Mouse (Mus musculus): ENCODE measurements around the gene Sh2d2a.

GRCm38 (mm10) chr3:87847680-87848079 is 1.1 kb downstream of the Sh2d2a start:
- TF ChIP-seq POLR2A (IDR thresholded peaks at IDR 0.05; ENCODE audit: borderline replicate concordance, extremely low read depth, low read depth, low read length) = peak; percentile 16; the same call in 1 of the 2 replicates
- no peak for TF ChIP-seq CTCF (IDR thresholded peaks at IDR 0.05; ENCODE audit: insufficient read depth, low read length)

All from lung, adult 2 months (tissue).